Mouse (Mus musculus) midbrain, embryonic 13.5 days (tissue): ENCODE measurements at regions not wholly inside any gene's neighbourhood (a gene's known extent, or its start where the extent isn't known, plus 50 kb on each side); places are given as distances from the start of the nearest gene placed in this dataset.

Source experiments
- ATAC-seq: fragments of 200-750 bp; cut with Nextera tagmentation; 2 replicates; pipeline ENCODE4 v1.8.0; 2017; ENCODE audit warnings: mild to moderate bottlenecking, moderate TSS enrichment, moderate library complexity
- H3K27ac ChIP-seq: fragments of 300-500 bp; sonication (generic); 2 replicates; pipeline ENCODE4 v1.5.1; 2015; ENCODE audit warnings: inconsistent platforms, mild to moderate bottlenecking, moderate library complexity
- H3K27me3 ChIP-seq: fragments of 300-500 bp; sonication (generic); 2 replicates; pipeline ENCODE4 v1.6.1; 2015; ENCODE audit warnings: mild to moderate bottlenecking, inconsistent platforms
- H3K36me3 ChIP-seq: fragments of 300-500 bp; sonication (generic); 2 replicates; pipeline ENCODE4 v1.6.1; 2015; ENCODE audit warnings: mild to moderate bottlenecking, inconsistent platforms
- H3K4me1 ChIP-seq: fragments of 300-500 bp; sonication (generic); replicated peaks from 2 replicates; pipeline ENCODE4 v1.6.1; 2015; ENCODE audit warnings: inconsistent platforms
- H3K4me2 ChIP-seq: fragments of 300-500 bp; sonication (generic); replicated peaks from 2 replicates; pipeline ENCODE4 v1.6.1; 2015; ENCODE audit warnings: moderate library complexity, mild to moderate bottlenecking, inconsistent platforms
- H3K4me3 ChIP-seq: fragments of 300-500 bp; sonication (generic); replicated peaks from 2 replicates; pipeline ENCODE4 v1.5.1; 2015; ENCODE audit warnings: mild to moderate bottlenecking, inconsistent platforms
- H3K9ac ChIP-seq: fragments of 300-500 bp; sonication (generic); replicated peaks from 2 replicates; pipeline ENCODE4 v1.6.1; 2015; ENCODE audit warnings: mild to moderate bottlenecking, inconsistent platforms
- H3K9me3 ChIP-seq: fragments of 300-500 bp; sonication (generic); 2 replicates; pipeline ENCODE4 v1.6.1; 2016; ENCODE audit warnings: mild to moderate bottlenecking, inconsistent platforms
- WGBS: fragments of 180-500 bp; shearing (Covaris S2); methylation state at CpG from one replicate; pipeline ENCODE4 v1.1.7; 2015; 5-methylcytosine and 5-hydroxymethylcytosine counted together

- no peaks in the 10 kb centered on the region for H3K27me3 ChIP-seq
- 64% methylated on average over 4 of the region's 4 CpGs for WGBS
- H3K9ac ChIP-seq = no peak overlapping the region
- H3K4me1 ChIP-seq = peaks cover 5% of the 10 kb centered on the region
- H3K4me3 ChIP-seq = no peak overlapping the region
- H3K9me3 ChIP-seq = no peaks in the 10 kb centered on the region
- no peak for ATAC-seq
- H3K4me2 ChIP-seq = no peak overlapping the region
- no peak overlapping the region for H3K27ac ChIP-seq
- H3K36me3 ChIP-seq = no peaks in the 10 kb centered on the region
These were observed 55.7 kb upstream of the Tab2 start for GRCm38 (mm10) chr10:8011744-8012143.

GRCm38 (mm10) chr10:8011138-8011537, 55.1 kb upstream of the Tab2 start:
- 91% methylated on average over 9 of the region's 9 CpGs for WGBS
- Histone ChIP-seq H3K9ac (no peak overlapping the region), H3K36me3 (no peaks in the 10 kb centered on the region), H3K4me1 (peaks cover 5% of the 10 kb centered on the region), H3K4me3 (no peak overlapping the region), H3K27me3 (no peaks in the 10 kb centered on the region), H3K4me2 (no peak overlapping the region), H3K27ac (no peak overlapping the region), H3K9me3 (no peaks in the 10 kb centered on the region)
- ATAC-seq = no peak

DNA sequence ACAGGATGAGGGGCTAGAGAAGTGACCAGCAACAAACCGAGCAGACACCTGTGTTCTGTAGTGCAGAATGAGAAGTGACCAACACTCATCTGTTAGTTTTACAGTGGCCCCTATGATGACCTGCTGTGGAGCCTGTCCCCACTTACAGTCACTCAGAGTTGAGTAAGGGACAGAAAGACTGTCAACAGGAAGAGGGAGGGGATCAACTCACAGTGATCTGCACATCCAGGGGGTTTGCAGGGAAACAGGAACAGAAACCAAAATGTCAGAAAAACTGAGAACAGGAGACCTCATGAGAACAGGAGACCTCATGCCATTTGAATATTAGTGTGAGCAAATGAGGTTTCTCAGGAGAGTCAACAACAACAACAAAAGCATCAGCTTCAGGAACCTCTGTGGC, 53.8 kb upstream of the Tab2 start:
- H3K4me2 ChIP-seq = no peak overlapping the region
- no peaks in the 10 kb centered on the region for H3K9me3 ChIP-seq
- H3K27ac ChIP-seq = no peak overlapping the region
- H3K27me3 ChIP-seq = no peaks in the 10 kb centered on the region
- no peak for ATAC-seq
- no peaks in the 10 kb centered on the region for H3K36me3 ChIP-seq
- H3K9ac ChIP-seq = no peak overlapping the region
- H3K4me1 ChIP-seq = peaks cover 5% of the 10 kb centered on the region
- 89% methylated on average over 1 of the region's 1 CpGs for WGBS
- H3K4me3 ChIP-seq = no peak overlapping the region

GRCm38 (mm10) chr10:8007990-8008368, 51.9 kb upstream of the Tab2 start:
- Histone ChIP-seq H3K36me3 (no peaks in the 10 kb centered on the region), H3K27me3 (no peaks in the 10 kb centered on the region), H3K27ac (no peak overlapping the region), H3K9me3 (0 out of 2 replicates have a peak, but pooled peaks cover 3% of the 10 kb centered on the region), H3K4me1 (peaks cover 5% of the 10 kb centered on the region), H3K4me2 (no peak overlapping the region), H3K9ac (no peak overlapping the region), H3K4me3 (no peak overlapping the region)
- WGBS = 44% methylated on average over 3 of the region's 3 CpGs
- no peak for ATAC-seq

DNA sequence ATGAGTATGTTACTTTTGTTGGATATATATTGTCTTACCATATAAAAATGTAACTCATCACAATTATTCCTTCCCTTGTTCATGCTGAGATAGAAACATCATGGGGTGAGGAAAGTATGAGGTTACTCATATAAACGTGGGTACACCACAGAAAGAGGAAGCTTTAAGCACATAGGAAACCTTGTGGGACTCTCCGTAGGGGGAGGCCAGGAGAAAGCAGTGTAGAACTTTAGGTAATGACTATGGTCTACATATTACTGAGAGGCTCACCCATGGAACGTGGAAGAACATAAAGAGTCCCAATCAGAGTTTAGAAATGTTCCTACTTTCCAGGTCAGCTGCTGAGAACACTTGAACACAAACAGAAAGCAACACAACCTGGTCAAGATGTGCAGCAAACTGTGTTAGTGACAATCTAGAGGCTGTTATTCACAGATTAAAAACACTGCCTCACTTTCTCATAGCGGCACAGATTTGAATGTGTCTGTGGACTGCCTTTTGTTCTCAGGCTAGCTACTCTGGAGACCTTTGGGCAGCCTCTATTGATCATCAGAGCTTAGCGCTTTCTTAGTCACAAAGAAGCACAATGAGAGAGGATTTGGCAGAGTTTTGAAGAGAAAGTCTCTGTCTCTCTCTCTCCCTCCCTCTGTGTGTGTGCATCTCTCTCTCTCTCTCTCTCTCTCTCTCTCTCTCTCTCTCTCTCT, 51.4 kb upstream of the Tab2 start:
- Histone ChIP-seq H3K9me3 (0 out of 2 replicates have a peak, but pooled peaks cover 3% of the 10 kb centered on the region), H3K27me3 (no peaks in the 10 kb centered on the region), H3K4me1 (peaks cover 5% of the 10 kb centered on the region), H3K36me3 (no peaks in the 10 kb centered on the region), H3K9ac (no peak overlapping the region), H3K4me2 (no peak overlapping the region), H3K4me3 (no peak overlapping the region), H3K27ac (no peak overlapping the region)
- ATAC-seq = no peak
- WGBS = 23% methylated on average over 5 of the region's 5 CpGs
